Mouse (Mus musculus): ENCODE results near the gene Anxa7.

- TF ChIP-seq EP300 (IDR thresholded peaks at IDR 0.05; ENCODE audit: low read depth) (no peak), CTCF (IDR thresholded peaks at IDR 0.05; ENCODE audit: low read depth) (no peak)
Measured at GRCm38 (mm10) chr14:20502966-20503365, 23.0 kb upstream of the Anxa7 start.
